Mouse (Mus musculus): ENCODE results near the gene Pth2. TPM values are rescaled to one million over a fixed set of nuclear protein-coding genes. Genes with fewer than 3 reads are reported as not detected.

Gene Pth2
- polyA plus RNA-seq, 1 experiment from 2014 or later = not detected

DNA sequence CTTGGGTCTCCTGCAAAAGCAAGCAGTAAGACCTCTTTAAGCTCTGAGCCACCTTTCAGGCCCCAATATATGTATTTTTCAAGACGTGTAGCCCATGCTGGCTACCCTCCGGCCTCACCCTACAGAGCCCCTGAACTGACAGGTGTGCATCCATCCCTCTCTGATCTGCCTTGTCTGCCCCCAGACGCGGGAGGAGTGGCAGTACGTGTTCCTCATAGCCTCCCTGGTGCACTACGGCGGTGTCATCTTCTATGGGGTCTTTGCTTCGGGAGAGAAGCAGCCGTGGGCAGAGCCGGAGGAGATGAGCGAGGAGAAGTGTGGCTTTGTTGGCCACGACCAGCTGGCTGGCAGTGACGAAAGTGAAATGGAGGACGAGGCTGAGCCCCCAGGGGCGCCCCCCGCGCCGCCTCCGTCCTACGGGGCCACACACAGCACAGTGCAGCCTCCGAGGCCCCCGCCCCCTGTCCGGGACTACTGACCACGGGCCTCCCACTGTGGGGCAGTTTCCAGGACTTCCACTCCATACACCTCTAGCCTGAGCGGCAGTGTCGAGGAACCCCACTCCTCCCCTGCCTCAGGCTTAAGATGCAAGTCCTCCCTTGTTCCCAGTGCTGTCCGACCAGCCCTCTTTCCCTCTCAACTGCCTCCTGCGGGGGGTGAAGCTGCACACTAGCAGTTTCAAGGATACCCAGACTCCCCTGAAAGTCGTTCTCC is 6.1 kb upstream of the Pth2 start:
- Histone ChIP-seq H3K4me1 (peaks cover 18% of the 10 kb centered on the region), H3K27me3 (peaks cover 86% of the 10 kb centered on the region), H3K9ac (no peak overlapping the region), H3K27ac (replicated peaks) (no peak overlapping the region), H3K36me3 (no peaks in the 10 kb centered on the region), H3K4me2 (replicated peaks) (peak overlapping the region; percentile 24), H3K4me3 (replicated peaks) (peak overlapping the region; percentile 16), H3K9me3 (replicated peaks) (peaks cover 6% of the 10 kb centered on the region)
- no peak for ATAC-seq (ENCODE audit: insufficient number of reproducible peaks, low FRiP score, low TSS enrichment, low read depth)
- WGBS = 3% methylated on average over 29 of the region's 29 CpGs

DNA sequence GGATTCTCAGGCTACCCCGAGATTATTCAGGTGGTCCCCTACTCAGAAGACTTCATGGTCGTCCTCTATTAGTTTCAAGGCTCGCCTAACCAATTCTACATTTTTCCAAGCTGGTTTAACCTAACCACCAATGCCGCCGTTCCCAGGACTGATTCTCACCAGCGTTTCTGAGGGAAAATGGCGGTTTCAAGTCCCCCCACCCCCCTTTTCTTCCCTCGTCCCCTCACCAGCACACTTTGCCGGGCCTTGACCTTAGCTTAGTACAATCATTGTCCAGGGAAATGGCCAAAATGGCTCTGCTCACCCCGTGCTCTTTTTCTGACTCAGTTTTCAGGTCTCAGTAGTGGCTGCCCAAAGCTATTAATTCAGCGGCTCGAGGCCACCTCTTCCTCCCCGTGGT is 5.4 kb upstream of the Pth2 start:
- WGBS = 4% methylated on average over 13 of the region's 13 CpGs
- Histone ChIP-seq H3K4me3 (replicated peaks) (no peak overlapping the region), H3K27ac (replicated peaks) (no peak overlapping the region), H3K9ac (no peak overlapping the region), H3K27me3 (peaks cover 90% of the 10 kb centered on the region), H3K9me3 (replicated peaks) (no peaks in the 10 kb centered on the region), H3K36me3 (no peaks in the 10 kb centered on the region), H3K4me1 (peaks cover 18% of the 10 kb centered on the region), H3K4me2 (replicated peaks) (no peak overlapping the region)
- no peak for ATAC-seq (ENCODE audit: insufficient number of reproducible peaks, low FRiP score, low TSS enrichment, low read depth)

DNA sequence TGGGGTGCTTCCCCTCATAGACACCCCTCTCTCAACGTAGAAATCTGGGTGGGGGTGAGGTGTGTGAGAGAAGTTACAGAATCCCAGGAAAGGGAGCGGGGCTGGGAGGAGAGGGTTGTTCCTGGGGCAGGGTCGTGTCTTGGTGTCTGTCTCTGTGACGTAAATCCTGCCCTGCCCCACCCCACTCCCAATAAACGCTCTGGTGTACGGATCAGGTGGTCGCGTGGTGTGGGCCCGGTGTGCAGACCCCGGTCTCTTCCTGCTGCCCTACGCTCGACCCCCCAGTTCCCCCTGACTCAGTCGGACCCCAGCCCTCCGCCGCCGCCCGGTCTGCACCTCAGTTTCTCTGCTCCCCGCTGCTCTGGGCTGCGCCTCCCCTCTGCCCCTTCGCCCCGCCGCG is 4.9 kb upstream of the Pth2 start:
- H3K9ac ChIP-seq = no peak overlapping the region
- WGBS = 4% methylated on average over 23 of the region's 23 CpGs
- H3K27ac ChIP-seq (replicated peaks) = no peak overlapping the region
- ATAC-seq (ENCODE audit: insufficient number of reproducible peaks, low FRiP score, low TSS enrichment, low read depth) = no peak
- peak overlapping the region; percentile 23 for H3K4me3 ChIP-seq (replicated peaks)
- H3K36me3 ChIP-seq = no peaks in the 10 kb centered on the region
- H3K4me1 ChIP-seq = peaks cover 18% of the 10 kb centered on the region
- H3K4me2 ChIP-seq (replicated peaks) = peak overlapping the region; percentile 47
- no peaks in the 10 kb centered on the region for H3K9me3 ChIP-seq (replicated peaks)
- peaks cover 92% of the 10 kb centered on the region for H3K27me3 ChIP-seq

DNA sequence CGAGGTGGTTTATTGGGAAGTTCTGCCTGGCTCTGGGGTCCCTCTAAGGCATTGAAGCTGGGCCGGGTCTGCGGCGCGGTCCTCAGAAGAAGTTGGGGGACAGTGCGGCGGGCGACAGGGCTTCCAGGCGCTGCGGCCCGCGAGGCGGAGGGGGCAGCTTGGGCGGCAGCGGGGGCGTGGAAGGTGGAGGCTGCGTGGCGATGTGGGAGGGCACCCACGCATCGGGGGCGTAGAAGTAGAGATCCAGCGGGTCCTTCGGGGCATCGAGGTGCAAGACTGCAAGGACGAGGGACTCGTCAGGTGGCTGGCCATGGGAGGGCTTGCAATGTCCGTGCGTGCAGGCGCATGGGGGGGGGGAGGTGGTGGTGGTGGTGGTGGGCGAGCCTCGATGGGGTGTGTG is 4.4 kb upstream of the Pth2 start:
- H3K4me1 ChIP-seq = peaks cover 20% of the 10 kb centered on the region
- H3K4me2 ChIP-seq (replicated peaks) = peak overlapping the region; percentile 47
- WGBS = 1% methylated on average over 31 of the region's 31 CpGs
- no peaks in the 10 kb centered on the region for H3K9me3 ChIP-seq (replicated peaks)
- ATAC-seq (ENCODE audit: insufficient number of reproducible peaks, low FRiP score, low TSS enrichment, low read depth) = no peak
- H3K27ac ChIP-seq (replicated peaks) = no peak overlapping the region
- H3K27me3 ChIP-seq = peaks cover 92% of the 10 kb centered on the region
- no peak overlapping the region for H3K9ac ChIP-seq
- H3K36me3 ChIP-seq = no peaks in the 10 kb centered on the region
- peak overlapping the region; percentile 23 for H3K4me3 ChIP-seq (replicated peaks)

DNA sequence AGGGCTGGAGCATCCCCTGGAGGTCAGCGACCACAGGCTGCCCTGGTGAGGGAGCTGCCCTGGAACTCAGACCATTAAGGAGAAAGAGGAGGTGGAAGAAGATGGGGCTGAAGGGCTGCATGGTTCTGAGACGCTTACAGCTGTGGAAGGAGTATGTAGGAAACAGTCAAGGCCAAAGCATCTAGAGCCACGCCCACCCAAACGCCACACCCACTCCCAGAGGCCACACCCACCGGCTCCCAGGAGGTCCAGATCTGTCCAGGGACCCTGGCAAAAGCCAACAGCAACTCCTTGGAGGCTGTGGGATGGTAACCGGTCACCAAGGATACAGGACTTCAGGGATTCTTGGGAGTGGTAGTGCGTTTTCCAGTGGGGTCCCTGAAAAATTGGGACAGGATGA is 2.2 kb upstream of the Pth2 start:
- 21% methylated on average over 7 of the region's 7 CpGs for WGBS
- Histone ChIP-seq H3K27me3 (peaks cover 98% of the 10 kb centered on the region), H3K4me2 (replicated peaks) (no peak overlapping the region), H3K4me3 (replicated peaks) (no peak overlapping the region), H3K4me1 (peaks cover 32% of the 10 kb centered on the region), H3K9me3 (replicated peaks) (no peaks in the 10 kb centered on the region), H3K27ac (replicated peaks) (no peak overlapping the region), H3K36me3 (no peaks in the 10 kb centered on the region), H3K9ac (no peak overlapping the region)
- ATAC-seq (ENCODE audit: insufficient number of reproducible peaks, low FRiP score, low TSS enrichment, low read depth) = no peak

DNA sequence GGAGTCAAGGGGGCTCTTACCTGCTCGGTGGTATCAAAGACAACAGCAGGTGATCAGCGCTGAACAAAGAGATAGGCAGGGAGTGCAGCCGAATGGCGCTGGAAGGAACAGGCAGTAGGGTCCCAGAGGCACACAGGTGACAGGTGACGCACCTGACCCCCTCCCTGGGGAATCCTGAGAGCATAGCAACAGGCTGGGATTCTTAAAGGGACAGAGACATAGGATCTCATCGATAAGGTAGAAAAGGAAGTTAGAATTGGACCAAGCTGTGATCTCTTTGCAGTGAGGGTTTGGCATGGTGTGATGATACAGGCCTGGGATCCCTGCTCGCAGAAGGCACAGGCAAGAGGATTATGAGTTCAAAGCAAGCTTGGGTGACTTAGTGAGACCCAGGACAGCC is 1.3 kb upstream of the Pth2 start, which contains the start of gene Gfy:
Gfy (minus strand) TSS at position 101 of the 400 bp plus-strand sequence.
- H3K27me3 ChIP-seq = peaks cover 100% of the 10 kb centered on the region
- H3K4me3 ChIP-seq (replicated peaks) = no peak within 1 kb of the TSS
- H3K27ac ChIP-seq (replicated peaks) = no peak within 1 kb of the TSS
- H3K9ac ChIP-seq = no peak within 1 kb of the TSS
- WGBS = 23% methylated on average over 7 of the region's 7 CpGs
- peaks cover 31% of the 10 kb centered on the region for H3K4me1 ChIP-seq
- no peak within 1 kb of the TSS for H3K4me2 ChIP-seq (replicated peaks)
- ATAC-seq (ENCODE audit: insufficient number of reproducible peaks, low FRiP score, low TSS enrichment, low read depth) = no peak
- H3K36me3 ChIP-seq = no peaks in the 10 kb centered on the region
- no peaks in the 10 kb centered on the region for H3K9me3 ChIP-seq (replicated peaks)

DNA sequence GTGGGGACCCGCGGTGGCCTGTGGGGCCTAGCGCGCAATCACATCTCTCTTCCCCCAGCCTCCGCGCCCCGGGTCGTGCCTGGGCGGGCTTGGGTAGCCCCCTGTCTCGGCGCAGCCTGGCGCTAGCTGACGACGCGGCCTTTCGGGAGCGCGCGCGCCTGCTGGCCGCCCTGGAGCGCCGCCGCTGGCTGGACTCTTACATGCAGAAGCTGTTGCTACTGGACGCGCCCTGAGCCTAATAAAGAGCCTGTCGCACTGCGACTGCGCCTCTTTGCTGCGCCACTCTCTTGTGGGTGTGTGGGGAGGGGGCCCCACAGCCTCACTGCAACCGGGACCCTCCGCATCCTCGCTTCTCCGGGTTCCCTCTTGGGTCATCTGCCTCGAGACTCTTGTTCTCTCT is 745 bp downstream of the Pth2 start:
- Histone ChIP-seq H3K27me3 (peaks cover 99% of the 10 kb centered on the region), H3K9me3 (replicated peaks) (no peaks in the 10 kb centered on the region), H3K4me3 (replicated peaks) (peak overlapping the region; percentile 12), H3K36me3 (no peaks in the 10 kb centered on the region), H3K9ac (no peak overlapping the region), H3K4me1 (peaks cover 15% of the 10 kb centered on the region), H3K4me2 (replicated peaks) (peak overlapping the region; percentile 53; the same call in 1 of the 2 replicates), H3K27ac (replicated peaks) (no peak overlapping the region)
- WGBS = 3% methylated on average over 35 of the region's 35 CpGs
- ATAC-seq (ENCODE audit: insufficient number of reproducible peaks, low FRiP score, low TSS enrichment, low read depth) = no peak

DNA sequence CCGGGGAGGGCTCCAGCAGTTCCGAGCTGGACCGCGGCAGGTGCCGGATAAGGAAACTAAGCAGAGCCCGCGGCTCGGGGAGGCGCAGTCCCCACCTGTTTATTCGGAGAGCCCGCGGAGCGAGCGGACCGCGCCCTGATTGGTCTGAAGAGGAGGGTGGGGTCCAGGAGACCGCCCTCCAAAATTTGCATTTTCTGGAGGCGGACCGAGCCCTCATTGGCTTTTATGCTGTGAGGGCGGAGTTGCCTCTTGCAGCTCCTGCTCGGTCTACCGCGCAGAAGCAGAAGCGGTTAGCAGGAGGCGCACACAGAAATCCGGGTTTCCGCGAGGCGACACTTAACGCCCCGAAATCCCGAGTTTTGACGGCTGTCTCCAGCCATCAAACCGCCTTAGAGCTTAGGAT is 1.4 kb downstream of the Pth2 start:
- H3K9ac ChIP-seq = no peak overlapping the region
- peaks cover 15% of the 10 kb centered on the region for H3K4me1 ChIP-seq
- peak; percentile 81 for ATAC-seq (ENCODE audit: insufficient number of reproducible peaks, low FRiP score, low TSS enrichment, low read depth)
- no peak overlapping the region for H3K27ac ChIP-seq (replicated peaks)
- WGBS = under 1% methylated on average over 34 of the region's 34 CpGs
- no peaks in the 10 kb centered on the region for H3K36me3 ChIP-seq
- peak overlapping the region; percentile 53 for H3K4me2 ChIP-seq (replicated peaks)
- peak overlapping the region; percentile 31 for H3K4me3 ChIP-seq (replicated peaks)
- H3K9me3 ChIP-seq (replicated peaks) = no peaks in the 10 kb centered on the region
- peaks cover 99% of the 10 kb centered on the region for H3K27me3 ChIP-seq

DNA sequence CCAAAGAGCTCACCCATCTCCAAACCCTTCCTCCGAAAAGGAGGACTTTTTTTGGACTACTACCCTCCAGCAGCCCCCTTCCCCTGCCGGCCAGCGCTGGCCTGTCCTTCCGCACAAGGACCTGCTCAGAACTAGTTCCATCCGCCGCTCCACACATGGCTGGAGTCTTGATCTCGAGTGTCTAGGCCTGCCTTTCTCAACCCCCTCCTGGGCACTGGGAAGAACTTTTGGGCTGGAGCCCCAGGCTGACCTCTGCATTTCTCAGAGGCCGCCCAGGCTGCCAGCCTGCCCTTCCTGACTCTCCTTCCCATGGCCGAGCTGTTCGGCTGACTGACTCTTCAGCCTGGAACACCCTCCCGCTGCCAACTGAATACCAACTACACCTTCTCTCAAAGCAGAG is 1.8 kb downstream of the Pth2 start:
- 14% methylated on average over 11 of the region's 11 CpGs for WGBS
- peaks cover 15% of the 10 kb centered on the region for H3K4me1 ChIP-seq
- peaks cover 97% of the 10 kb centered on the region for H3K27me3 ChIP-seq
- no peak overlapping the region for H3K9ac ChIP-seq
- H3K4me3 ChIP-seq (replicated peaks) = peak overlapping the region; percentile 31
- peak overlapping the region; percentile 53 for H3K4me2 ChIP-seq (replicated peaks)
- H3K36me3 ChIP-seq = no peaks in the 10 kb centered on the region
- H3K9me3 ChIP-seq (replicated peaks) = no peaks in the 10 kb centered on the region
- no peak overlapping the region for H3K27ac ChIP-seq (replicated peaks)
- ATAC-seq (ENCODE audit: insufficient number of reproducible peaks, low FRiP score, low TSS enrichment, low read depth) = no peak

DNA sequence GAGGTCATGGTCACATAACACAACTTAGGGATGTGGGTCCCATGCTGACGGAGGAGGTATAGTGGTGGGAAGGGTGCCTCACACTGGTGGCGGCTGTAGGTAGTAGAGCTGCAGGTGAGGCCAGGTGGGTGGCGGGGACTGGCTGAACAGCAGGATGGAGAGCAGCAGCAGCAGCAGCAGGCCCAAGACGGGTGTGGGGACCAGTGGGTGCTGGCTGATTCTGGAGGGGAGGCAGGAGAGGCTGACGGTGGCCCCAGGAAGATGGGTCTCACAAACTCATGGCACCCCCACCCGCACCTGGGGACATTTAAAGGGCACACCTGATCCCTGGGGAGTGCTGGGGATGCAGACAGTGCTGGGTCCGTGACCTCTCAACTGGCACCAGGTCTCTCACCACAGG is 2.9 kb downstream of the Pth2 start:
- no peak for ATAC-seq (ENCODE audit: insufficient number of reproducible peaks, low FRiP score, low TSS enrichment, low read depth)
- no peak overlapping the region for H3K4me2 ChIP-seq (replicated peaks)
- no peak overlapping the region for H3K4me3 ChIP-seq (replicated peaks)
- H3K9me3 ChIP-seq (replicated peaks) = no peaks in the 10 kb centered on the region
- WGBS = 65% methylated on average over 7 of the region's 7 CpGs
- H3K4me1 ChIP-seq = peaks cover 15% of the 10 kb centered on the region
- no peak overlapping the region for H3K27ac ChIP-seq (replicated peaks)
- H3K9ac ChIP-seq = no peak overlapping the region
- peaks cover 94% of the 10 kb centered on the region for H3K27me3 ChIP-seq
- no peaks in the 10 kb centered on the region for H3K36me3 ChIP-seq

DNA sequence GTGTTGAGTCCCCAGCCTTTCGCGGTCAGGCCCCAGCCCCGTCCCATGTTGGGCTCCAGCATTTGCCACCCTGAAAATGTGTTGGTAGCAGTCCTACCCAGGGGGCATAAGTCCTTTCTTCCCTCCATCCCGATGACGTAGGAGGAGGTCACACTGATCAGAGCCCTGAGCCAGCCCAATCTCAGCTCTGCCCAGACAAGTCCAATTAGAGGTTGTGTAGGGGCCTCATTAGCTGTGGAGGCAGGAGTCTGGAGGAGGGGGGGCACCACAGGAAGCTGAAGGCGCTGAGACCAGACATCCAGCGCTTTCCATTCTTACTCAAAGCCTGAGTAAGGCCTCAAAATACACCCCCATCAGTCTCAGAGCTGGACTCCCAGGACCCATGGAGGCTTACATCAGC is 5.1 kb downstream of the Pth2 start:
- Histone ChIP-seq H3K9ac (no peak overlapping the region), H3K27me3 (peaks cover 87% of the 10 kb centered on the region)
- WGBS = 46% methylated on average over 7 of the region's 7 CpGs

DNA sequence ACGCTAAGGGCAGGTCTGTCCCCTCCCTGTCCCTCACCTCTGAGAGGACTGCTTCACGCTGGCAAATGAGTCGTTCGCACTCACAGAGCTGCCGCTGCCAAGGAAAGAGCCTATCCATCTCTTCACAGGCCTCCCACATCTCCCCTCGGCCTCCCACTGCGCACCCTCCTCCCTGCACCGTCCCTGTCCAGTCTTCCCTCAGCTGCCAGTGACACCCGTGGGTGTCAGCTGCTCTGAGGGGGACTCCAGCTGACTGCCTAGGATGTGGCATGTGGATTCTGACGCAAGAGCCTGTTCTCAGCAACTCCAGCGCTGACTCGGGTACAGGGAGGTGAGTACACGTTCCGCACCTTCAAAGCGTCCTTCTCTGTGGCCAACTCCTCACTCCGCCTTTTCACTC is 8.8 kb downstream of the Pth2 start:
- no peak overlapping the region for H3K9ac ChIP-seq
- H3K4me3 ChIP-seq (replicated peaks) = no peak overlapping the region
- peaks cover 8% of the 10 kb centered on the region for H3K4me1 ChIP-seq
- no peaks in the 10 kb centered on the region for H3K36me3 ChIP-seq
- H3K9me3 ChIP-seq (replicated peaks) = no peaks in the 10 kb centered on the region
- H3K27ac ChIP-seq (replicated peaks) = no peak overlapping the region
- ATAC-seq (ENCODE audit: insufficient number of reproducible peaks, low FRiP score, low TSS enrichment, low read depth) = no peak
- peaks cover 53% of the 10 kb centered on the region for H3K27me3 ChIP-seq
- no peak overlapping the region for H3K4me2 ChIP-seq (replicated peaks)
- WGBS = 51% methylated on average over 16 of the region's 16 CpGs

More for the DNA sequence above, 5.1 kb downstream of the Pth2 start:
- no peak overlapping the region for H3K4me3 ChIP-seq (replicated peaks)
- no peak for ATAC-seq (ENCODE audit: insufficient number of reproducible peaks, low FRiP score, low TSS enrichment, low read depth)
- H3K27ac ChIP-seq (replicated peaks) = no peak overlapping the region
- H3K9me3 ChIP-seq (replicated peaks) = no peaks in the 10 kb centered on the region
- no peaks in the 10 kb centered on the region for H3K36me3 ChIP-seq
- H3K4me2 ChIP-seq (replicated peaks) = no peak overlapping the region
- H3K4me1 ChIP-seq = peaks cover 15% of the 10 kb centered on the region
